Mouse (Mus musculus): Measurements from ENCODE around the gene Uroc1.

DNA sequence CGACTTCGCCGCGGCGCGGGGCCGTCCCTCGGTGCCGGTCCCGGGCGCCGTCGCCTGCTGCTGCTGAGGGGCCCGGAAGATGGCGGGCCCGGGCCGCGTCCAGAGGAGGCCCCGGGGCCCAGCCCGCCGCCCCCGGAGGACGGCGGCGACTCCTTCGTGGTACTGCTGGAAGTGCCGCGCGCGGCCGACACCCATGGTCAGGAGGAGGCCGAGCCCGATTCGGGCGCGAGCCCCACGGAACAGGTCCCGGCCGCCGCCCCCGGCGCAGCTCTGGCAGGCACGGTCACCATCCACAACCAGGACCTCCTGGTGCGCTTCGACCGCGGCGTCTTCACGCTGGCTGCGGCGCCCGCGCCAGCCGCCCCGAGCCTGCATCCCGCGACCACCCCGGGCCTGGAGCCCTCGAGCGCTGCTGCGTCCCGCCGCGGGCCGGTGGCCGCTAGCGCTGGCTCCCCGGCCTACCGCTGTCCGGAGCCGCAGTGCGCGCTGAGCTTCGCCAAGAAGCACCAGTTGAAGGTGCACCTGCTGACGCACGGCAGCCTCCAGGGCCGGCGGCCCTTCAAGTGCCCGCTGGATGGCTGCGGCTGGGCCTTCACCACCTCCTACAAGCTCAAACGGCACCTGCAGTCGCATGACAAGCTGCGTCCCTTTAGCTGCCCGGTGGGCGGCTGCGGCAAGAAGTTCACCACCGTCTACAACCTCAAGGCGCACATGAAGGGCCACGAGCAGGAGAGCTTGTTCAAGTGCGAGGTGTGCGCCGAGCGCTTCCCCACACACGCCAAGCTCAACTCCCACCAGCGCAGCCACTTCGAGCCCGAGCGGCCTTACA lies 36.9 kb downstream of the Uroc1 start:
- TF ChIP-seq CTCF (IDR thresholded peaks at IDR 0.05; ENCODE audit: borderline replicate concordance, insufficient read depth, low read depth, low read length) (no peak), POLR2A (IDR thresholded peaks at IDR 0.05; ENCODE audit: borderline replicate concordance, insufficient read depth, low read length) (no peak)

All from cerebellum, adult 2 months (tissue).